ENCODE assay signal across 8 mouse cellular contexts in the genomic region with DNA sequence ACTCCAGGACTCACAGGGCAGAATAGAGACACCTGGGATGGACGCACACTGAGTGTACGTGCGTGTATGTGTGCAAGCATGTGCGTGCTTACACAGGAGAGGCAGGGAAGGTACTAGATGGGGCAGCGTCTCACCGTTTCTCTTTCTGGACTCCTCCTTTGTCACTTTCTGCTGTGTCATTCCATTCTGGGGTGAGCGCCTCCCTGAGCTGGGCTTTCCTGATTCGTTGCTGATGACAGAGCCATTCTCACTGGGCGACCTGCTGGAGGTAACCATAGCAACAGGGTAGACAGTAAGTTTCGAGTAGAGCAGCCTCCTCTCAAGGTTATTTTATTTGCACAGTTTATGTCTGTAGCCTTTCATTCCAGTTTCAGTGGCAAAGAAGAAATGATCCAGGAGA.
DNase-seq lines count a peak whose midpoint lies in the region; ATAC-seq and TF ChIP-seq lines count a peak whose summit lies in the region.

No protein-coding gene starts in this region.

- H3K36me3 ChIP-seq in hindbrain, embryonic 15.5 days, result peaks cover 7% of the 10 kb centered on the region
- H3K36me3 ChIP-seq in midbrain, embryonic 16.5 days (ENCODE audit: control insufficient read depth, insufficient read depth, low read length), result peaks cover under 1% of the 10 kb centered on the region; the same call in 1 of the 2 replicates

- peak; percentile 89 for ATAC-seq in hindbrain, embryonic 15.5 days (ENCODE audit: low FRiP score, low read depth)
- ATAC-seq in midbrain, embryonic 16.5 days, result peak; percentile 95

- WGBS in hindbrain, embryonic 15.5 days, result 24% methylated on average over 10 of the region's 10 CpGs
- 16% methylated on average over 10 of the region's 10 CpGs for WGBS in midbrain, embryonic 16.5 days

- no peaks in the 10 kb centered on the region for H3K27me3 ChIP-seq in hindbrain, embryonic 15.5 days
- no peaks in the 10 kb centered on the region for H3K27me3 ChIP-seq in midbrain, embryonic 16.5 days (ENCODE audit: control insufficient read depth, insufficient read depth, low read depth, low read length)

- H3K4me1 ChIP-seq in cortical plate, adult 2 months (ENCODE audit: control insufficient read depth, insufficient read depth, low read length), result peaks cover 7% of the 10 kb centered on the region
- peaks cover 23% of the 10 kb centered on the region for H3K4me1 ChIP-seq in hindbrain, embryonic 15.5 days (replicated peaks)
- peaks cover 20% of the 10 kb centered on the region for H3K4me1 ChIP-seq in midbrain, embryonic 16.5 days (ENCODE audit: control insufficient read depth, insufficient read depth, low read length)

- H3K4me2 ChIP-seq in hindbrain, embryonic 15.5 days, result peak overlapping the region; percentile 34; the same call in 1 of the 2 replicates
- peak overlapping the region; percentile 31 for H3K4me2 ChIP-seq in midbrain, embryonic 16.5 days (ENCODE audit: low read length)

- peak overlapping the region; percentile 13; the same call in 1 of the 2 replicates for H3K27ac ChIP-seq in cortical plate, adult 2 months (ENCODE audit: insufficient read depth, low read length)
- peak overlapping the region; percentile 71 for H3K27ac ChIP-seq in hindbrain, embryonic 15.5 days (replicated peaks)
- peak overlapping the region; percentile 84 for H3K27ac ChIP-seq in midbrain, embryonic 16.5 days (ENCODE audit: low read length)

- H3K9ac ChIP-seq in hindbrain, embryonic 15.5 days, result no peak overlapping the region
- H3K9ac ChIP-seq in midbrain, embryonic 16.5 days (ENCODE audit: low read depth, low read length), result no peak overlapping the region

- TF ChIP-seq CTCF in cortical plate, adult 2 months (IDR thresholded peaks at IDR 0.05; ENCODE audit: extremely low read depth, insufficient read depth, low read length), result no peak

- no peak for TF ChIP-seq POLR2A in cortical plate, adult 2 months (IDR thresholded peaks at IDR 0.05; ENCODE audit: extremely low read depth, insufficient read depth, low read length)

- H3K9me3 ChIP-seq in hindbrain, embryonic 15.5 days, result no peaks in the 10 kb centered on the region
- H3K9me3 ChIP-seq in midbrain, embryonic 16.5 days (replicated peaks; ENCODE audit: control insufficient read depth, low read length, poor library complexity, severe bottlenecking), result no peaks in the 10 kb centered on the region

- DNase-seq in layer of hippocampus, adult 11-12 months (ENCODE audit: low spot score), result peak; percentile 66
- no peak for DNase-seq in layer of hippocampus, adult 9-10 months (ENCODE audit: low spot score)
- no peak for DNase-seq in urinary bladder, postnatal 4 days (ENCODE audit: low spot score in 2 of 2)
- DNase-seq in heart, adult 9 months (ENCODE audit: low spot score in 2 of 2), result no peak
- DNase-seq in kidney, postnatal 10 days, result no peak

- H3K4me3 ChIP-seq in cortical plate, adult 2 months (ENCODE audit: insufficient read depth, low read length), result no peak overlapping the region
- no peak overlapping the region for H3K4me3 ChIP-seq in hindbrain, embryonic 15.5 days
- no peak overlapping the region for H3K4me3 ChIP-seq in midbrain, embryonic 16.5 days (ENCODE audit: low read depth, low read length)

Comparison
In these comparisons a context has a peak if more than half of its experiments do, and no peak if none do; other contexts are left out.
1. H3K27ac ChIP-seq: peak in every context shown above with its lines; median percentile 84 in midbrain, embryonic 16.5 days; 71 in hindbrain, embryonic 15.5 days; 13 in cortical plate, adult 2 months.